Mouse (Mus musculus) midbrain, embryonic 14.5 days (tissue): Measurements from ENCODE around the gene Trmt10c. TPM values are rescaled to one million over a fixed set of nuclear protein-coding genes. Genes with fewer than 3 reads are reported as not detected.

Source experiments
- ATAC-seq: fragments of 200-750 bp; cut with Nextera tagmentation; 2 replicates; pipeline ENCODE4 v1.8.0; 2017; ENCODE audit warnings: moderate number of reproducible peaks, moderate library complexity; ENCODE audit not compliant: low FRiP score, low TSS enrichment
- DNase-seq: peaks from one replicate; pipeline ENCODE4 v3.0.0-alpha.2; 2015
- H3K27ac ChIP-seq: fragments of 300-500 bp; sonication (generic); replicated peaks from 2 replicates; pipeline ENCODE4 v1.5.1; 2014; ENCODE audit warnings: mild to moderate bottlenecking, low read depth, low read length, moderate library complexity
- H3K27me3 ChIP-seq: fragments of 300-500 bp; sonication (generic); 2 replicates; pipeline ENCODE4 v1.6.1; 2014; ENCODE audit warnings: low read length, control low read depth, mixed read lengths; ENCODE audit not compliant: control insufficient read depth, insufficient read depth
- H3K36me3 ChIP-seq: fragments of 300-500 bp; sonication (generic); 2 replicates; pipeline ENCODE4 v1.6.1; 2014; ENCODE audit warnings: low read length, control low read depth; ENCODE audit not compliant: control insufficient read depth, insufficient read depth
- H3K4me1 ChIP-seq: fragments of 300-500 bp; sonication (generic); 2 replicates; pipeline ENCODE4 v1.6.1; 2014; ENCODE audit warnings: mild to moderate bottlenecking, antibody characterized with exemption, low read length, control low read depth; ENCODE audit not compliant: control insufficient read depth, insufficient read depth
- H3K4me2 ChIP-seq: fragments of 300-500 bp; sonication (generic); 2 replicates; pipeline ENCODE4 v1.6.1; 2014; ENCODE audit warnings: mild to moderate bottlenecking, low read length, moderate library complexity
- H3K4me3 ChIP-seq: fragments of 300-500 bp; sonication (generic); replicated peaks from 2 replicates; pipeline ENCODE4 v1.5.1; 2014; ENCODE audit warnings: low read depth, low read length
- H3K9ac ChIP-seq: fragments of 300-500 bp; sonication (generic); replicated peaks from 2 replicates; pipeline ENCODE4 v1.6.1; 2014; ENCODE audit warnings: mild to moderate bottlenecking, low read length, moderate library complexity
- H3K9me3 ChIP-seq: fragments of 300-500 bp; sonication (generic); 2 replicates; pipeline ENCODE4 v1.6.1; 2016; ENCODE audit warnings: low read length, control low read depth, mixed read lengths; ENCODE audit not compliant: control insufficient read depth
- WGBS: fragments of 180-500 bp; shearing (Covaris S2); extraction: QIAGEN DNeasy Blood & Tissue Kit; methylation state at CpG from one replicate; pipeline ENCODE4 v1.1.7; 2014; 5-methylcytosine and 5-hydroxymethylcytosine counted together
- microRNA-seq: library from miRNA; unstranded; fragments of <30 nt; microRNA quantifications from one replicate; pipeline ENCODE4, GENCODE M21; 2016
- polyA plus RNA-seq: library from polyadenylated mRNA; unstranded; fragments of >200 nt; fragmentation: Nextera tagmentation; extraction: Ambion mirVana; gene quantifications from 2 replicates; pipeline ENCODE4 v1.2.1, GENCODE M21; 2014

The Trmt10c gene
- polyA plus RNA-seq, 1 experiment from 2014 or later, result 23.8 TPM

DNA sequence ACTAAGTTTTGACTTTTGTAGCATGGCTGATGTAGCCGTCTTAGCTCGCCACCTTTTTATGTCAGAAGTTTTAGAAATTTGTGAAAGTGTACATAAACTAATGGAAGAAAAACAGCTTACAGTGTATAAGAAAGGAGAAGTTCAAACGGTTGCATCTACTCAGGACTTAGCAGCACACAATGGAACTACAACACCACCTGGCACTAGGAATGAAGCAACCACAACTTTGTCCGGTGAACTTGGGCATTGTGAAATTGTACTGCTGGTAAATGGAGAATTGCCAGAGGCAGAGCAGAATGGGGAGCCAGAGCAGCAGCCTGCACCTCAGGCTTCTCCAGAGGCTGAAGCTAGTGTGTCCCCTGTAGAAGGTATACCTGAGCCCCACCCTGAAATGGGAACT lies 47.3 kb downstream of the Trmt10c start:
- no peak for DNase-seq
- no peak overlapping the region for H3K4me2 ChIP-seq
- H3K9ac ChIP-seq, result no peak overlapping the region
- H3K27ac ChIP-seq, result no peak overlapping the region
- H3K36me3 ChIP-seq, result peaks cover 41% of the 10 kb centered on the region
- H3K4me1 ChIP-seq, result no peaks in the 10 kb centered on the region
- no peaks in the 10 kb centered on the region for H3K9me3 ChIP-seq
- H3K4me3 ChIP-seq, result no peak overlapping the region
- 98% methylated on average over 4 of the region's 4 CpGs for WGBS
- no peaks in the 10 kb centered on the region for H3K27me3 ChIP-seq
- no peak for ATAC-seq

DNA sequence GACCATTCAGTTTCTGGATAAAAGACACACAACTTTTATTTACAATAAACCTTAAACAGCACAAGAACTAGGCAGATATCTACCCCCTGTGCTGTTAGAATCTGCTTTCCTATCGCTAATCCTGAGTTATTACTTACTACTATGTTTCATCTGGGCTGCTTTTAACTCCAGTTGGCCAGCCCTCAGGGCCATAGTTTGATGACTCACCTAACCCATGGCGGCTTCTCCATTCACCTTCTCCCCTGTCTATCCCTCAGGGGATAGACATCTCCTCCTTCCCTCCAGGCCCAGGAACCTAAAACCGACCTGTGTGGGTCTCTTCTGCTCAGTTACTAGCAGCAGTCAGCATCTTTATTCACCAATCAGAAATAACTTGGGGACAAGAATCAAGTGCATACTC lies 51.6 kb downstream of the Trmt10c start:
- Histone ChIP-seq H3K4me3 (no peak overlapping the region), H3K4me2 (no peak overlapping the region), H3K27me3 (no peaks in the 10 kb centered on the region), H3K36me3 (peaks cover 47% of the 10 kb centered on the region), H3K9ac (no peak overlapping the region), H3K9me3 (no peaks in the 10 kb centered on the region), H3K27ac (no peak overlapping the region), H3K4me1 (no peaks in the 10 kb centered on the region)
- DNase-seq (no peak), ATAC-seq (no peak)
- WGBS, result 96% methylated on average over 3 of the region's 3 CpGs

Small RNAs within 50 kb of the gene (microRNA-seq; reads per million reads assigned to microRNA genes)
- gene Gm24047, result not detected

Other genes with a start within 250 kb of the Trmt10c start
- 1.2 and 1.3 TPM in 2 replicates for gene Nfkbiz, start 198.9 kb downstream of the Trmt10c start, polyA plus RNA-seq
- gene Nxpe3, start 142.5 kb downstream of the Trmt10c start, polyA plus RNA-seq, result 1.6 and 1.7 TPM in 2 replicates
- gene Cep97, start 103.0 kb downstream of the Trmt10c start, polyA plus RNA-seq, result 14.5 and 20.8 TPM in 2 replicates
- gene Rpl24, start 71.5 kb downstream of the Trmt10c start, polyA plus RNA-seq, result 580 and 653 TPM in 2 replicates
- 20.5 and 24.4 TPM in 2 replicates for gene Zbtb11, start 63.9 kb downstream of the Trmt10c start, polyA plus RNA-seq
- 212 and 241 TPM in 2 replicates for gene Pcnp, start 8.1 kb downstream of the Trmt10c start, polyA plus RNA-seq
- gene Senp7, start 10.5 kb upstream of the Trmt10c start, polyA plus RNA-seq, result 59.6 and 70.9 TPM in 2 replicates
- 0.26 and 0.30 TPM in 2 replicates for gene Impg2, start 166.5 kb upstream of the Trmt10c start, polyA plus RNA-seq